In the genomic region with DNA sequence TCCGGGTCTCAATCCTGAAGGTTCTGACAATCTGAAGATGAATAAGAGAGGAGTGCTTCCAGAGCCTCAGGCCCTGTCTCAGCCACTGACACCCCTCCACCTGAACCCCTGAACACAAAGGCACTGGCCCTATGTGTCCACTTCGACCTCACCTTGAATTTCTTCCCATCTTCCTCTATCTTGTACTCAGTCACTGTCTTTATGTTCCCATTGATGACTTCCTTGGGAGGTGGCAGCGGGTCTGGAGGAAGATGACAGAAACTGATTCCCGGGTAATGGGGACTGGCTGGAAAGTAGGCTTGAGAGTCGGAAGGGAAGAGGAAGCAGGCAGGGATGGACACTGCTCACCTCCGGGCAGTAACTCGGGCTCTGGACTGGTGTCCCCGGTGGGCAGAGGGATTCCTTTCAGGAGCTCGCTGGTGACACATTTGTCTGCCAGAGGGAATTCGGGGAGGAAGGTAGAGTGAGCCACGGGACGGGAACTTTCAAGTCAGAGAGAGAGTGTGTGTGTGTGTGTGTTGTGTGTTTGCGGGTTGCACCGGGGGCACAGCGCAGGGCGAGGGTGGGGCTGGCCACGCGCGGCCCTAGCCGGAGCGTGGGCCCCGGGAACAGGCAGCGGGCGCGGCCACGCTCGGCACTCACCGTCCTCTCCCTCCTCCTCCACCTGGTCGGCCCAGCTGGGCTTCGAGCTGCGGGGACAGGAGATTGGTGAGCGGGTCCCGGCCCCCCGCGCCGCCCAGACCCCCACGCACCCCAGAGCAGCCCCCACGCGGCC, we compare ENCODE assay signal across 8 mouse cellular contexts. TPM values are rescaled to one million over a fixed set of nuclear protein-coding genes. Genes with fewer than 3 reads are reported as not detected.
A peak's percentile ranks its signal among the peaks of the same experiment; 100 is the strongest.
DNase-seq lines count a peak whose midpoint lies in the region; ATAC-seq and TF ChIP-seq lines count a peak whose summit lies in the region.

No protein-coding gene starts in this region.

- peak overlapping the region; percentile 98 for H3K4me2 ChIP-seq in neural tube, embryonic 11.5 days (ENCODE audit: low read depth)
- H3K4me2 ChIP-seq in limb, embryonic 14.5 days (replicated peaks; ENCODE audit: low read depth, low read length, severe bottlenecking), result peak overlapping the region; percentile 92
- peak overlapping the region; percentile 92 for H3K4me2 ChIP-seq in stomach, embryonic 14.5 days (replicated peaks; ENCODE audit: low read depth, low read length)

- peak overlapping the region; percentile 98 for H3K4me3 ChIP-seq in neural tube, embryonic 11.5 days (ENCODE audit: low read depth, low read length)
- H3K4me3 ChIP-seq in erythroblast, embryonic 14.5 days (replicated peaks), result peak overlapping the region; percentile 85
- peak overlapping the region; percentile 90 for H3K4me3 ChIP-seq in limb, embryonic 14.5 days (replicated peaks; ENCODE audit: low read length)
- peak overlapping the region; percentile 82 for H3K4me3 ChIP-seq in stomach, embryonic 14.5 days (ENCODE audit: low read depth, low read length)

- H3K9me3 ChIP-seq in neural tube, embryonic 11.5 days (ENCODE audit: control insufficient read depth, low read length), result no peaks in the 10 kb centered on the region
- H3K9me3 ChIP-seq in erythroblast, embryonic 14.5 days (ENCODE audit: control insufficient read depth, low read length), result no peaks in the 10 kb centered on the region
- no peaks in the 10 kb centered on the region for H3K9me3 ChIP-seq in limb, embryonic 14.5 days (ENCODE audit: control insufficient read depth, low read length)
- no peaks in the 10 kb centered on the region for H3K9me3 ChIP-seq in stomach, embryonic 14.5 days (ENCODE audit: control insufficient read depth, low read depth, low read length)

- peaks cover 25% of the 10 kb centered on the region for H3K36me3 ChIP-seq in neural tube, embryonic 11.5 days (ENCODE audit: control insufficient read depth, insufficient read depth, low read length)
- H3K36me3 ChIP-seq in erythroblast, embryonic 14.5 days (ENCODE audit: control insufficient read depth), result peaks cover 48% of the 10 kb centered on the region
- H3K36me3 ChIP-seq in limb, embryonic 14.5 days (ENCODE audit: control insufficient read depth, insufficient read depth, low read length), result peaks cover 44% of the 10 kb centered on the region
- peaks cover 34% of the 10 kb centered on the region for H3K36me3 ChIP-seq in stomach, embryonic 14.5 days (ENCODE audit: control insufficient read depth, insufficient read depth, low read length)

- peak overlapping the region; percentile 92 for H3K9ac ChIP-seq in neural tube, embryonic 11.5 days (ENCODE audit: low read length)
- peak overlapping the region; percentile 91 for H3K9ac ChIP-seq in limb, embryonic 14.5 days (ENCODE audit: low read depth, low read length, severe bottlenecking)
- peak overlapping the region; percentile 81 for H3K9ac ChIP-seq in stomach, embryonic 14.5 days (replicated peaks; ENCODE audit: low read depth, low read length)

- H3K27me3 ChIP-seq in neural tube, embryonic 11.5 days (ENCODE audit: control insufficient read depth, insufficient read depth, low read length), result no peaks in the 10 kb centered on the region
- no peaks in the 10 kb centered on the region for H3K27me3 ChIP-seq in erythroblast, embryonic 14.5 days (ENCODE audit: control insufficient read depth)
- H3K27me3 ChIP-seq in limb, embryonic 14.5 days (ENCODE audit: control insufficient read depth, insufficient read depth, low read length), result no peaks in the 10 kb centered on the region
- no peaks in the 10 kb centered on the region for H3K27me3 ChIP-seq in stomach, embryonic 14.5 days (ENCODE audit: control insufficient read depth, insufficient read depth, low read length)

- no peak for DNase-seq in neural tube, embryonic 11.5 days (ENCODE audit: low spot score)
- DNase-seq in neural tube, embryonic 10.5 days (ENCODE audit: extremely low spot score, low spot score), result no peak
- DNase-seq in limb, embryonic 14.5 days (ENCODE audit: low spot score), result no peak
- DNase-seq in cerebellum, adult 9-10 months, result no peak
- DNase-seq in adipocyte (ENCODE audit: low spot score), result no peak
- no peak for DNase-seq in urinary bladder, postnatal 36 days (ENCODE audit: low spot score in 2 of 2)

- peaks cover 7% of the 10 kb centered on the region for H3K4me1 ChIP-seq in neural tube, embryonic 11.5 days (ENCODE audit: control insufficient read depth, insufficient read depth, low read length)
- peaks cover 57% of the 10 kb centered on the region for H3K4me1 ChIP-seq in erythroblast, embryonic 14.5 days (ENCODE audit: control insufficient read depth)
- H3K4me1 ChIP-seq in limb, embryonic 14.5 days (ENCODE audit: control insufficient read depth, insufficient read depth, low read length), result peaks cover 3% of the 10 kb centered on the region; the same call in 1 of the 2 replicates
- peaks cover 6% of the 10 kb centered on the region; the same call in 1 of the 2 replicates for H3K4me1 ChIP-seq in stomach, embryonic 14.5 days (ENCODE audit: control insufficient read depth, insufficient read depth, low read length)

- H3K27ac ChIP-seq in neural tube, embryonic 11.5 days (ENCODE audit: low read depth, low read length), result no peak overlapping the region
- 0 out of 2 replicates have a peak overlapping the region, but pooled peaks have one; percentile 52 for H3K27ac ChIP-seq in limb, embryonic 14.5 days (replicated peaks; ENCODE audit: low read depth, low read length)
- H3K27ac ChIP-seq in stomach, embryonic 14.5 days (ENCODE audit: low read length), result no peak overlapping the region

- TF ChIP-seq POLR2A in limb, embryonic 14.5 days (IDR thresholded peaks at IDR 0.05; ENCODE audit: borderline replicate concordance, extremely low read depth, insufficient read depth, insufficient read length), result no peak

- WGBS in neural tube, embryonic 11.5 days, result 6% methylated on average over 35 of the region's 39 CpGs
- 7% methylated on average over 28 of the region's 39 CpGs for WGBS in limb, embryonic 14.5 days
- WGBS in stomach, embryonic 14.5 days, result 4% methylated on average over 36 of the region's 39 CpGs

- ATAC-seq in neural tube, embryonic 11.5 days (ENCODE audit: insufficient read depth, low FRiP score, low TSS enrichment), result peak; percentile 62
- ATAC-seq in limb, embryonic 14.5 days (ENCODE audit: low FRiP score, low read depth), result peak; percentile 39
- ATAC-seq in stomach, embryonic 14.5 days (ENCODE audit: insufficient number of reproducible peaks, insufficient read depth, low FRiP score, low read depth), result peak; percentile 60

RNA-seq across cellular contexts. Expression of a gene that starts 0.5 kb away (rescaled TPM):
- polyA plus RNA-seq in neural tube, embryonic 11.5 days (2014; fragmentation: Nextera tagmentation; extraction: Ambion mirVana), result 352 and 373 TPM in 2 replicates
- polyA plus RNA-seq in erythroblast, embryonic 14.5 days (2012), result 46.8 and 55.3 TPM in 2 replicates
- polyA plus RNA-seq in limb, embryonic 14.5 days (2012; rRNA removed), result 167 and 179 TPM in 2 replicates
- 287 and 289 TPM in 2 replicates for polyA plus RNA-seq in limb, embryonic 14.5 days (2014; fragmentation: Nextera tagmentation; extraction: Ambion mirVana)
- 281 and 289 TPM in 2 replicates for polyA plus RNA-seq in stomach, embryonic 14.5 days (2014; fragmentation: Nextera tagmentation; extraction: Ambion mirVana)

RNA-seq across cellular contexts. Expression of a gene that starts 9.9 kb away (rescaled TPM):
- polyA plus RNA-seq in neural tube, embryonic 11.5 days (2014; fragmentation: Nextera tagmentation; extraction: Ambion mirVana), result 60.8 and 64.0 TPM in 2 replicates
- polyA plus RNA-seq in erythroblast, embryonic 14.5 days (2012), result 14.9 and 16.4 TPM in 2 replicates
- 147 and 175 TPM in 2 replicates for polyA plus RNA-seq in limb, embryonic 14.5 days (2012; rRNA removed)
- 79.8 and 82.7 TPM in 2 replicates for polyA plus RNA-seq in limb, embryonic 14.5 days (2014; fragmentation: Nextera tagmentation; extraction: Ambion mirVana)
- polyA plus RNA-seq in stomach, embryonic 14.5 days (2014; fragmentation: Nextera tagmentation; extraction: Ambion mirVana), result 72.7 and 74.6 TPM in 2 replicates

RNA-seq across cellular contexts. Expression of a gene that starts 18.4 kb away (rescaled TPM):
- 4.0 and 5.7 TPM in 2 replicates for polyA plus RNA-seq in neural tube, embryonic 11.5 days (2014; fragmentation: Nextera tagmentation; extraction: Ambion mirVana)
- polyA plus RNA-seq in erythroblast, embryonic 14.5 days (2012), result 0.06 and 0.19 TPM in 2 replicates
- 3.1 and 4.0 TPM in 2 replicates for polyA plus RNA-seq in limb, embryonic 14.5 days (2012; rRNA removed)
- polyA plus RNA-seq in limb, embryonic 14.5 days (2014; fragmentation: Nextera tagmentation; extraction: Ambion mirVana), result 2.4 and 4.3 TPM in 2 replicates
- polyA plus RNA-seq in stomach, embryonic 14.5 days (2014; fragmentation: Nextera tagmentation; extraction: Ambion mirVana), result 6.9 and 7.2 TPM in 2 replicates

RNA-seq across cellular contexts. Expression of a gene that starts 29.5 kb away (rescaled TPM):
- polyA plus RNA-seq in neural tube, embryonic 11.5 days (2014; fragmentation: Nextera tagmentation; extraction: Ambion mirVana), result 0.65 and 0.94 TPM in 2 replicates
- polyA plus RNA-seq in erythroblast, embryonic 14.5 days (2012), result 0.29 and 0.57 TPM in 2 replicates
- 25.4 and 35.2 TPM in 2 replicates for polyA plus RNA-seq in limb, embryonic 14.5 days (2012; rRNA removed)
- 4.5 and 4.7 TPM in 2 replicates for polyA plus RNA-seq in limb, embryonic 14.5 days (2014; fragmentation: Nextera tagmentation; extraction: Ambion mirVana)
- polyA plus RNA-seq in stomach, embryonic 14.5 days (2014; fragmentation: Nextera tagmentation; extraction: Ambion mirVana), result 11.9 and 12.6 TPM in 2 replicates
